Mouse (Mus musculus) heart, adult 2 months (tissue): ENCODE measurements around the gene Bahcc1. TPM values are rescaled to one million over a fixed set of nuclear protein-coding genes. Genes with fewer than 3 reads are reported as not detected.

ENCODE experiments used
- DNase-seq, 2 experiments: peaks; one replicate each; pipeline ENCODE4 v3.0.0; 2021
- H3K27ac ChIP-seq: fragments of 200-600 bp; 2 replicates; pipeline ENCODE4 v1.8.1; 2022
- H3K27me3 ChIP-seq: fragments of 200-500 bp; 2 replicates; pipeline ENCODE4 v1.6.1; 2012; ENCODE audit warnings: mild to moderate bottlenecking, low read length, inconsistent platforms, mixed read lengths; ENCODE audit not compliant: control insufficient read depth, insufficient read depth
- H3K36me3 ChIP-seq: fragments of 200-500 bp; 2 replicates; pipeline ENCODE4 v1.6.1; 2012; ENCODE audit warnings: low read length, inconsistent platforms; ENCODE audit not compliant: control insufficient read depth, insufficient read depth
- H3K4me1 ChIP-seq: fragments of 200-500 bp; 2 replicates; pipeline ENCODE4 v1.6.1; 2011; ENCODE audit warnings: low read length; ENCODE audit not compliant: control insufficient read depth, insufficient read depth
- H3K4me3 ChIP-seq: fragments of 200-600 bp; 2 replicates; pipeline ENCODE4 v1.8.1; 2022
- H3K79me2 ChIP-seq: fragments of 200-500 bp; replicated peaks from 2 replicates; pipeline ENCODE4 v1.6.1; 2012; ENCODE audit warnings: mild to moderate bottlenecking, inconsistent platforms, low read length, moderate library complexity, mixed read lengths; ENCODE audit not compliant: control insufficient read depth, insufficient read depth
- H3K9ac ChIP-seq: fragments of 200-500 bp; 2 replicates; pipeline ENCODE4 v1.6.1; 2012; ENCODE audit warnings: low read depth, mild to moderate bottlenecking, control low read depth, inconsistent platforms, low read length, mixed read lengths
- CTCF ChIP-seq: fragments of 200-600 bp; IDR thresholded peaks from 2 replicates; pipeline ENCODE4 v1.8.1; 2022; ENCODE audit warnings: antibody characterized with exemption, mild to moderate bottlenecking, moderate library complexity
- EP300 ChIP-seq: fragments of 200-500 bp; IDR thresholded peaks from 2 replicates; pipeline ENCODE4 v1.6.1; 2011; ENCODE audit warnings: low read depth, low read length, control low read depth; ENCODE audit not compliant: insufficient read depth
- POLR2A ChIP-seq: fragments of 200-500 bp; IDR thresholded peaks from 2 replicates; pipeline ENCODE4 v1.6.1; 2011; ENCODE audit warnings: mild to moderate bottlenecking, low read depth, low read length, control low read depth; ENCODE audit not compliant: insufficient read depth
- WGBS: fragments of 180-500 bp; shearing (Covaris S2); methylation state at CpG from one replicate; pipeline ENCODE4 v1.1.7; 2018; 5-methylcytosine and 5-hydroxymethylcytosine counted together
- intact Hi-C: fragments of 180-260 bp; cut with DNase I; formaldehyde crosslinking; loops from one replicate; pipeline ENCODE4 v1.15.1; 2025
- polyA plus RNA-seq: library from polyadenylated mRNA; depleted of rRNA; stranded (reverse); fragments of >200 nt; gene quantifications from 2 replicates; pipeline ENCODE4 v1.2.3, GENCODE M21; 2012
- total RNA-seq, 2 experiments: library from RNA; stranded (reverse); gene quantifications; 2 replicates each; pipeline ENCODE4 v1.2.3; 2021

Bahcc1 gene
- total and polyA plus RNA-seq, 3 experiments: 5.4 to 9.7 (median 6.4) TPM

GRCm38 (mm10) chr11:120226421-120227280, 6.1 kb upstream of the Bahcc1 start:
- intact Hi-C loops: no loop called here
- peaks cover 22% of the 10 kb centered on the region for H3K4me1 ChIP-seq
- WGBS: 81% methylated on average over 12 of the region's 12 CpGs
- no peaks in the 10 kb centered on the region for H3K27me3 ChIP-seq
- TF ChIP-seq EP300 (no peak), CTCF (no peak), POLR2A (no peak)
- DNase-seq: no peak
- H3K4me3 ChIP-seq: no peak overlapping the region
- H3K36me3 ChIP-seq: peaks cover 3% of the 10 kb centered on the region; the same call in 1 of the 2 replicates
- no peaks in the 10 kb centered on the region for H3K79me2 ChIP-seq
- no peak overlapping the region for H3K9ac ChIP-seq
- no peak overlapping the region; the same call in 1 of the 2 replicates for H3K27ac ChIP-seq

GRCm38 (mm10) chr11:120227571-120228051, 5.1 kb upstream of the Bahcc1 start:
- intact Hi-C loops: no loop called here
- Histone ChIP-seq H3K27me3 (no peaks in the 10 kb centered on the region), H3K36me3 (peaks cover 3% of the 10 kb centered on the region; the same call in 1 of the 2 replicates), H3K4me3 (no peak overlapping the region), H3K27ac (peak overlapping the region; percentile 44), H3K79me2 (no peaks in the 10 kb centered on the region), H3K4me1 (peaks cover 24% of the 10 kb centered on the region), H3K9ac (no peak overlapping the region)
- WGBS: 25% methylated on average over 8 of the region's 8 CpGs
- DNase-seq: peak in 1 of 2 experiments; percentile 41
- TF ChIP-seq EP300 (no peak), POLR2A (no peak), CTCF (no peak)

- no peak overlapping the region for H3K9ac ChIP-seq
- intact Hi-C loops: no loop called here
- H3K4me1 ChIP-seq: peaks cover 24% of the 10 kb centered on the region
- 71% methylated on average over 9 of the region's 9 CpGs for WGBS
- peak overlapping the region; percentile 98 for H3K27ac ChIP-seq
- H3K36me3 ChIP-seq: peaks cover 3% of the 10 kb centered on the region; the same call in 1 of the 2 replicates
- no peaks in the 10 kb centered on the region for H3K79me2 ChIP-seq
- peak in 1 of 2 experiments; percentile 19 for DNase-seq
- TF ChIP-seq EP300 (no peak), POLR2A (no peak)
- H3K4me3 ChIP-seq: no peak overlapping the region
- H3K27me3 ChIP-seq: no peaks in the 10 kb centered on the region
These were observed 4.4 kb upstream of the Bahcc1 start for GRCm38 (mm10) chr11:120228116-120228890.

- no peaks in the 10 kb centered on the region for H3K79me2 ChIP-seq
- peaks cover 3% of the 10 kb centered on the region; the same call in 1 of the 2 replicates for H3K36me3 ChIP-seq
- intact Hi-C loops: no loop called here
- H3K4me1 ChIP-seq: peaks cover 24% of the 10 kb centered on the region
- 0 out of 2 replicates have a peak, but pooled peaks have one; percentile 15 for TF ChIP-seq CTCF
- no peak for TF ChIP-seq EP300
- no peak overlapping the region for H3K4me3 ChIP-seq
- WGBS: 58% methylated on average over 7 of the region's 7 CpGs
- H3K27me3 ChIP-seq: no peaks in the 10 kb centered on the region
- H3K27ac ChIP-seq: peak overlapping the region; percentile 98
- no peak overlapping the region for H3K9ac ChIP-seq
- peak in 1 of 2 experiments; percentile 13 for DNase-seq
These were observed 3.8 kb upstream of the Bahcc1 start for GRCm38 (mm10) chr11:120228911-120229437.

DNA sequence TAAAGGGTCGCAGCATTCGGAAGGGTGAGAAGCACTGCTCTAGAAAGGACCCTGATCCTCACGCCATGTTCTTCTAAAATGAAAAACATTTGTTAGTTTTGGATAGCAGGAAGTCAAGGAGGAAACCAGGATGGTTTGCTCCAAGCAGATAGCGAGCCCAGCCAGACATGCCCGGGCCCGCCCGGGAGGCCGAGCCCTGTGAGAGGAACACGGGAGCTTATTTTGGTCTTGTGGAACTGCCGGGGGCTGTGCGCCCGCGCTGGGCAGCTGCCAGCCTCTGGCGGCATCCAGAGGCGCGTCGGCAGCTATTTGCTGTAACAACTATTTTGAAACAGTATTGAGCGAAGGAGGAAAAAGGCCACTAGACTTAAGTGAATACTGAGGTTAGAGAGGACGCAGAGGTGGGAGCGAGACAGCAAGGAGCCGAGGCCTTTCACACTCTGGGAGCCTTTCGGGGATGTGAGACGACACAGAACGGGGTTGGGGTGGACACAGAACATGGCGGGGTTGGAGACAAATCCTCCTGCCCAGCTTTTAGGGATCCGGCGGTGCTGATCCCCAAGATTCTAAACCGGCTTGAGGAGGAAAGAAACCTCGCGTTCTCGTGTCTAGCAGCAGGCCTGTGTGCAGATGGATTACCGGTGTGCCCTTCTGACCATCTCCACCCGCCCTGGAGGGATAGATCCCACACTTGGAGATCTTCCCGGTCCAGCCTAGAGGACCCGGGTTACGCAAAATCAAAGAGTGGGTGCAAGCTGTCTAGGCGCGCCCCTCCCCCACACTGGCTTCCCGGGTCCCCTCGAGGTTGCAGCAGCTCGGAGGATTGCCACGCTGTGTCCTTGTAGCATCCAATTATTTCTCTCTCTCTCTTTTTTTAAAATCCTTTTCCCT, 2.6 kb upstream of the Bahcc1 start:
- peak overlapping the region; percentile 91 for H3K4me3 ChIP-seq
- DNase-seq: peak; percentile 87 to 91
- H3K4me1 ChIP-seq: peaks cover 18% of the 10 kb centered on the region
- intact Hi-C loops: loop anchor here (1.0 to 5.0 kb wide), 2 partner anchors 42 to 88 kb away; no protein-coding TSS in a partner anchor
- peaks cover 3% of the 10 kb centered on the region; the same call in 1 of the 2 replicates for H3K36me3 ChIP-seq
- TF ChIP-seq EP300: peak; percentile 50; the same call in 1 of the 2 replicates
- peak; percentile 12; the same call in 1 of the 2 replicates for TF ChIP-seq CTCF
- TF ChIP-seq POLR2A: peak; percentile 67
- 2% methylated on average over 42 of the region's 42 CpGs for WGBS
- H3K9ac ChIP-seq: peak overlapping the region; percentile 98
- H3K27me3 ChIP-seq: no peaks in the 10 kb centered on the region
- H3K79me2 ChIP-seq: no peaks in the 10 kb centered on the region
- peak overlapping the region; percentile 98 for H3K27ac ChIP-seq
